Mouse (Mus musculus): Measurements from ENCODE around the gene Rnf187. TPM values are rescaled to one million over a fixed set of nuclear protein-coding genes. Genes with fewer than 3 reads are reported as not detected.

Rnf187 gene
- polyA plus RNA-seq, 1 experiment from 2014 or later, result 674 TPM

GRCm38 (mm10) chr11:58930254-58930653 is 8.5 kb downstream of the Rnf187 start:
- 96% methylated on average over 3 of the region's 3 CpGs for WGBS
- no peak for ATAC-seq (ENCODE audit: low FRiP score, low read depth)

GRCm38 (mm10) chr11:58929641-58930040 is 9.1 kb downstream of the Rnf187 start:
- Histone ChIP-seq H3K4me2 (no peak overlapping the region), H3K4me1 (replicated peaks) (peaks cover 6% of the 10 kb centered on the region; the same call in 1 of the 2 replicates), H3K27ac (replicated peaks) (no peak overlapping the region), H3K27me3 (no peaks in the 10 kb centered on the region), H3K9ac (no peak overlapping the region), H3K36me3 (peaks cover 38% of the 10 kb centered on the region), H3K9me3 (no peaks in the 10 kb centered on the region), H3K4me3 (no peak overlapping the region)
- WGBS, result 67% methylated on average over 3 of the region's 3 CpGs
- ATAC-seq (ENCODE audit: low FRiP score, low read depth), result no peak

More at GRCm38 (mm10) chr11:58930254-58930653, 8.5 kb downstream of the Rnf187 start:
- peaks cover 42% of the 10 kb centered on the region for H3K36me3 ChIP-seq
- no peak overlapping the region for H3K9ac ChIP-seq
- no peak overlapping the region for H3K27ac ChIP-seq (replicated peaks)
- no peaks in the 10 kb centered on the region for H3K27me3 ChIP-seq
- no peak overlapping the region for H3K4me2 ChIP-seq
- H3K9me3 ChIP-seq, result no peaks in the 10 kb centered on the region
- H3K4me3 ChIP-seq, result no peak overlapping the region
- H3K4me1 ChIP-seq (replicated peaks), result peaks cover 6% of the 10 kb centered on the region; the same call in 1 of the 2 replicates

- Histone ChIP-seq H3K36me3 (peaks cover 32% of the 10 kb centered on the region), H3K4me2 (no peak overlapping the region), H3K4me1 (replicated peaks) (peaks cover 6% of the 10 kb centered on the region; the same call in 1 of the 2 replicates), H3K27ac (replicated peaks) (no peak overlapping the region), H3K4me3 (no peak overlapping the region), H3K27me3 (no peaks in the 10 kb centered on the region), H3K9ac (no peak overlapping the region), H3K9me3 (no peaks in the 10 kb centered on the region)
- WGBS, result 69% methylated on average over 4 of the region's 4 CpGs
- no peak for ATAC-seq (ENCODE audit: low FRiP score, low read depth)
Observed at GRCm38 (mm10) chr11:58929055-58929454, 9.7 kb downstream of the Rnf187 start.

GRCm38 (mm10) chr11:58927790-58928651 is 10.7 kb downstream of the Rnf187 start:
- Histone ChIP-seq H3K27ac (replicated peaks) (0 out of 2 replicates have a peak overlapping the region, but pooled peaks have one; percentile 9), H3K36me3 (peaks cover 23% of the 10 kb centered on the region), H3K9ac (no peak overlapping the region), H3K4me1 (replicated peaks) (peaks cover 6% of the 10 kb centered on the region; the same call in 1 of the 2 replicates), H3K4me2 (peak overlapping the region; percentile 38), H3K4me3 (no peak overlapping the region), H3K27me3 (no peaks in the 10 kb centered on the region), H3K9me3 (no peaks in the 10 kb centered on the region)
- 34% methylated on average over 20 of the region's 20 CpGs for WGBS
- ATAC-seq (ENCODE audit: low FRiP score, low read depth), result peak; percentile 64

- H3K27me3 ChIP-seq, result no peaks in the 10 kb centered on the region
- peaks cover 13% of the 10 kb centered on the region for H3K36me3 ChIP-seq
- H3K9ac ChIP-seq, result no peak overlapping the region
- WGBS, result 79% methylated on average over 2 of the region's 2 CpGs
- no peaks in the 10 kb centered on the region for H3K9me3 ChIP-seq
- H3K27ac ChIP-seq (replicated peaks), result no peak overlapping the region
- ATAC-seq (ENCODE audit: low FRiP score, low read depth), result no peak
- no peak overlapping the region for H3K4me2 ChIP-seq
- peaks cover 6% of the 10 kb centered on the region; the same call in 1 of the 2 replicates for H3K4me1 ChIP-seq (replicated peaks)
- no peak overlapping the region for H3K4me3 ChIP-seq
Observed at GRCm38 (mm10) chr11:58927053-58927452, 11.7 kb downstream of the Rnf187 start.

- 89% methylated on average over 2 of the region's 3 CpGs for WGBS
- no peak for ATAC-seq (ENCODE audit: low FRiP score, low read depth)
Observed at GRCm38 (mm10) chr11:58926651-58927050, 12.1 kb downstream of the Rnf187 start.

GRCm38 (mm10) chr11:58922420-58922819 is 16.3 kb downstream of the Rnf187 start:
- Histone ChIP-seq H3K9me3 (no peaks in the 10 kb centered on the region), H3K9ac (no peak overlapping the region), H3K4me2 (no peak overlapping the region), H3K4me3 (no peak overlapping the region), H3K36me3 (no peaks in the 10 kb centered on the region), H3K4me1 (replicated peaks) (no peaks in the 10 kb centered on the region), H3K27me3 (no peaks in the 10 kb centered on the region), H3K27ac (replicated peaks) (no peak overlapping the region)
- 84% methylated on average over 9 of the region's 9 CpGs for WGBS
- ATAC-seq (ENCODE audit: low FRiP score, low read depth), result no peak

More at GRCm38 (mm10) chr11:58926651-58927050, 12.1 kb downstream of the Rnf187 start:
- no peak overlapping the region for H3K27ac ChIP-seq (replicated peaks)
- H3K9me3 ChIP-seq, result no peaks in the 10 kb centered on the region
- H3K27me3 ChIP-seq, result no peaks in the 10 kb centered on the region
- H3K4me3 ChIP-seq, result no peak overlapping the region
- peaks cover 9% of the 10 kb centered on the region for H3K36me3 ChIP-seq
- no peak overlapping the region for H3K4me2 ChIP-seq
- peaks cover 6% of the 10 kb centered on the region; the same call in 1 of the 2 replicates for H3K4me1 ChIP-seq (replicated peaks)
- H3K9ac ChIP-seq, result no peak overlapping the region

- H3K36me3 ChIP-seq, result no peaks in the 10 kb centered on the region
- H3K4me1 ChIP-seq (replicated peaks), result peaks cover 10% of the 10 kb centered on the region
- 79% methylated on average over 5 of the region's 5 CpGs for WGBS
- ATAC-seq (ENCODE audit: low FRiP score, low read depth), result no peak
- no peaks in the 10 kb centered on the region for H3K27me3 ChIP-seq
- H3K9ac ChIP-seq, result no peak overlapping the region
- no peaks in the 10 kb centered on the region for H3K9me3 ChIP-seq
- H3K4me2 ChIP-seq, result no peak overlapping the region
- H3K4me3 ChIP-seq, result no peak overlapping the region
- H3K27ac ChIP-seq (replicated peaks), result no peak overlapping the region
Observed at GRCm38 (mm10) chr11:58918759-58919158, 20.0 kb downstream of the Rnf187 start.

GRCm38 (mm10) chr11:58917745-58918366 is 20.9 kb downstream of the Rnf187 start, which contains the start of gene Btnl10:
Btnl10 (plus strand) TSS chr11:58917908.
- Histone ChIP-seq H3K9ac (no peak within 1 kb of the TSS), H3K27me3 (no peaks in the 10 kb centered on the region), H3K4me3 (no peak within 1 kb of the TSS), H3K4me1 (replicated peaks) (peaks cover 10% of the 10 kb centered on the region), H3K4me2 (no peak within 1 kb of the TSS), H3K36me3 (no peaks in the 10 kb centered on the region), H3K9me3 (no peaks in the 10 kb centered on the region), H3K27ac (replicated peaks) (no peak within 1 kb of the TSS)
- ATAC-seq (ENCODE audit: low FRiP score, low read depth), result no peak
- WGBS, result 88% methylated on average over 12 of the region's 12 CpGs

GRCm38 (mm10) chr11:58916879-58917744 is 21.6 kb downstream of the Rnf187 start:
- no peaks in the 10 kb centered on the region for H3K27me3 ChIP-seq
- WGBS, result 50% methylated on average over 14 of the region's 14 CpGs
- H3K4me1 ChIP-seq (replicated peaks), result peaks cover 10% of the 10 kb centered on the region
- no peak overlapping the region for H3K4me2 ChIP-seq
- no peak overlapping the region for H3K4me3 ChIP-seq
- no peaks in the 10 kb centered on the region for H3K9me3 ChIP-seq
- no peak overlapping the region for H3K9ac ChIP-seq
- no peaks in the 10 kb centered on the region for H3K36me3 ChIP-seq
- H3K27ac ChIP-seq (replicated peaks), result no peak overlapping the region
- ATAC-seq (ENCODE audit: low FRiP score, low read depth), result no peak

- Histone ChIP-seq H3K9me3 (no peaks in the 10 kb centered on the region), H3K27me3 (no peaks in the 10 kb centered on the region), H3K4me1 (replicated peaks) (peaks cover 10% of the 10 kb centered on the region), H3K27ac (replicated peaks) (peak overlapping the region; percentile 29; the same call in 1 of the 2 replicates), H3K9ac (peak overlapping the region; percentile 30), H3K36me3 (no peaks in the 10 kb centered on the region), H3K4me3 (peak overlapping the region; percentile 30), H3K4me2 (peak overlapping the region; percentile 64)
- 17% methylated on average over 17 of the region's 17 CpGs for WGBS
- no peak for ATAC-seq (ENCODE audit: low FRiP score, low read depth)
Observed at GRCm38 (mm10) chr11:58914461-58915028, 24.2 kb downstream of the Rnf187 start.
